Mouse (Mus musculus) ES-Bruce4 (cell line): ENCODE data around the gene Csnk2a2. TPM values are rescaled to one million over a fixed set of nuclear protein-coding genes. Genes with fewer than 3 reads are reported as not detected.

Experiments
- H3K27ac ChIP-seq: 2 replicates; pipeline ENCODE4 v1.5.1; 2012; ENCODE audit warnings: low read length, inconsistent platforms; ENCODE audit not compliant: insufficient read depth
- H3K27me3 ChIP-seq: 2 replicates; pipeline ENCODE4 v1.6.1; 2012; ENCODE audit warnings: mild to moderate bottlenecking, low read length, inconsistent platforms; ENCODE audit not compliant: control insufficient read depth, poor library complexity, insufficient read depth, severe bottlenecking
- H3K36me3 ChIP-seq: 2 replicates; pipeline ENCODE4 v1.6.1; 2012; ENCODE audit warnings: inconsistent platforms, mild to moderate bottlenecking, low read length, moderate library complexity; ENCODE audit not compliant: control insufficient read depth, poor library complexity, insufficient read depth, severe bottlenecking
- H3K4me1 ChIP-seq: one replicate; pipeline ENCODE4 v1.8.1; 2011; ENCODE audit warnings: low read length; ENCODE audit not compliant: control insufficient read depth, insufficient read depth
- H3K4me3 ChIP-seq: 2 replicates; pipeline ENCODE4 v1.5.1; 2011; ENCODE audit warnings: low read depth, mild to moderate bottlenecking, low read length
- H3K9ac ChIP-seq: 2 replicates; pipeline ENCODE4 v1.6.1; 2012; ENCODE audit warnings: low read depth, mild to moderate bottlenecking, inconsistent platforms; ENCODE audit not compliant: poor library complexity, severe bottlenecking
- H3K9me3 ChIP-seq: replicated peaks from 2 replicates; pipeline ENCODE4 v1.6.1; 2012; ENCODE audit warnings: mild to moderate bottlenecking, low read length, inconsistent platforms; ENCODE audit not compliant: control insufficient read depth, poor library complexity, insufficient read depth, severe bottlenecking
- CTCF ChIP-seq: IDR thresholded peaks from one replicate; pipeline ENCODE4 v1.8.1; 2011; ENCODE audit warnings: low read depth, low read length
- EP300 ChIP-seq: IDR thresholded peaks from 2 replicates; pipeline ENCODE4 v1.6.1; 2011; ENCODE audit warnings: low read depth, low read length; ENCODE audit not compliant: insufficient read depth
- POLR2A ChIP-seq: IDR thresholded peaks from one replicate; pipeline ENCODE4 v1.8.1; 2011; ENCODE audit warnings: low read length; ENCODE audit not compliant: insufficient read depth
- polyA plus RNA-seq: library from polyadenylated mRNA; stranded (reverse); fragments of >200 nt; gene quantifications from 2 replicates; pipeline ENCODE4 v1.2.4, GENCODE M21; 2011; ENCODE audit warnings: low read depth; ENCODE audit not compliant: missing spikeins, insufficient read depth, insufficient read length

Gene Csnk2a2
- polyA plus RNA-seq, 1 experiment = 236 TPM

DNA sequence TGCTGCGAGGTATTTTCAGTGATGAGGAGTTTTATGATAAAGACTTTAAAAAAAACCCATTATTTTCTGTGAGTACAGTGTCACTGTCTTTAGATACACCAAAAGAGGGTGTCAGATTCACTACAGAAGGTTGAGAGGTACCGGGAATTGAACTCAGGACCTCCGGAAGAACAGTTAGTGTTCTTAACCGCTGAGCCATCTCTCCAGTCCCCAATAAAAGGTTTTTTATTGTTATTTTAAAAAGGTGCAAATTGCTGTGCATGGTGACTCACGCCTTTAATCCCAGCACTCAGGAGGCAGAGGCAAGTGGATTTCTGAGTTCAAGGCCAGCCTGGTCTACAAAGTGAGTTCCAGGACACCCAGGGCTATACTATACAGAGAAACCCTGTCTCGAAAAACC, 5.6 kb upstream of the Csnk2a2 start:
- no peak overlapping the region for H3K4me3 ChIP-seq
- H3K9ac ChIP-seq = no peak overlapping the region
- H3K27ac ChIP-seq = no peak overlapping the region
- H3K4me1 ChIP-seq = no peaks in the 10 kb centered on the region
- no peaks in the 10 kb centered on the region for H3K36me3 ChIP-seq
- H3K27me3 ChIP-seq = no peaks in the 10 kb centered on the region
- H3K9me3 ChIP-seq = no peaks in the 10 kb centered on the region
- TF ChIP-seq EP300 (no peak), CTCF (no peak), POLR2A (no peak)

DNA sequence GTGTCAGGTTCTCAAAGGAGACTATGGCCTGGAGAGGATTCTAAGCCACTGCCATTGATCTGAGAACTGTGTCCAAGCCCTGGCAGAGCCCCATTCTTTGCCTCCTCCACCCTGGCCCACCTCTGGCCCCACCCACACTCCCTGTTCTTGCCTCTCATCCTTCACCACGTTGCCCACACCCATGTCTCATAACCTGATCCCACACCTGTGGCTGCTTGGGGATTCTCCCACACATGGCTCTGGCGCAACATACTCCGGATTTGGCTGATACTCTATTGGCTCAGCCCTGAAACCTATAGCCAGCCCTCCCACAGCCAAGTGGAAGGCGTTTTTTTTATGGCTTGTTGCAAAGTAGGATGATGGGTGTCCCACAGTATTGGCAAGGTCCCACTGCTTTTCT, 2.2 kb upstream of the Csnk2a2 start:
- Histone ChIP-seq H3K27me3 (no peaks in the 10 kb centered on the region), H3K9me3 (no peaks in the 10 kb centered on the region), H3K4me1 (no peaks in the 10 kb centered on the region), H3K36me3 (peaks cover 4% of the 10 kb centered on the region), H3K9ac (no peak overlapping the region), H3K4me3 (no peak overlapping the region), H3K27ac (no peak overlapping the region)
- TF ChIP-seq CTCF (no peak), EP300 (no peak), POLR2A (no peak)

DNA sequence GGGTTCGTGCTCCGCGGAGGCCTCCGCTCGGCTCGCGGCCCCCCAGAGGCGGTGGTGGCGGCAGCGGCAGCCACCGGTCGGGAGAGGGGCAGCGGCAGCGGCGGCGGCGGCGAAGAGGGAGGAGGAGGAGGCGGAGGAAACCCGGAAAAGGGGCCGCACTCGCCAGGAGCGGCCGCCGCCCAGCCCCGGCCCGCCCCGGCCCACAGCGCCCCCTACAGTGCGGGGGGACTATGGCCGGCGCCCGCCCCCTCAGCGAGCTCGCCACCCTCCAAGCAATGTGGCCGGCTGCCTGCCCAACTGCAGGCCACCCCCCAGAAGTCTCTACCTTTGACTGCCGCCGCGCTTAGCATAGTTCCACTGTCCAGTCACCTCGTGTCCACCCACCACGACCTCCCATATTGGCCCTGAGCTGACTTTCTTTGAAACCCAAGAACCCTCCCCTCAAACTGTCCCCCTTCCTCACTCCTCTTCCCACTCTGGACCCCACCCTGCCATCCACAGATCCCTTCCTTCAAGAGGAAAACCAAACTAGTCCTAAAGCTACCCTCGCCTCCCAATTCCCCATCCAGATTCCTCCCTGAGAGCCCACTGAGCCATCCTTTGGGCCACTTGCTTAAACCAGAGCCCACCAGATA, 1.0 kb downstream of the Csnk2a2 start:
- H3K4me1 ChIP-seq = no peaks in the 10 kb centered on the region
- peaks cover 37% of the 10 kb centered on the region for H3K36me3 ChIP-seq
- no peak overlapping the region for H3K27ac ChIP-seq
- no peaks in the 10 kb centered on the region for H3K9me3 ChIP-seq
- TF ChIP-seq POLR2A (no peak), CTCF (peak; percentile 43)
- H3K9ac ChIP-seq = peak overlapping the region; percentile 99
- H3K4me3 ChIP-seq = peak overlapping the region; percentile 74
- no peaks in the 10 kb centered on the region for H3K27me3 ChIP-seq

DNA sequence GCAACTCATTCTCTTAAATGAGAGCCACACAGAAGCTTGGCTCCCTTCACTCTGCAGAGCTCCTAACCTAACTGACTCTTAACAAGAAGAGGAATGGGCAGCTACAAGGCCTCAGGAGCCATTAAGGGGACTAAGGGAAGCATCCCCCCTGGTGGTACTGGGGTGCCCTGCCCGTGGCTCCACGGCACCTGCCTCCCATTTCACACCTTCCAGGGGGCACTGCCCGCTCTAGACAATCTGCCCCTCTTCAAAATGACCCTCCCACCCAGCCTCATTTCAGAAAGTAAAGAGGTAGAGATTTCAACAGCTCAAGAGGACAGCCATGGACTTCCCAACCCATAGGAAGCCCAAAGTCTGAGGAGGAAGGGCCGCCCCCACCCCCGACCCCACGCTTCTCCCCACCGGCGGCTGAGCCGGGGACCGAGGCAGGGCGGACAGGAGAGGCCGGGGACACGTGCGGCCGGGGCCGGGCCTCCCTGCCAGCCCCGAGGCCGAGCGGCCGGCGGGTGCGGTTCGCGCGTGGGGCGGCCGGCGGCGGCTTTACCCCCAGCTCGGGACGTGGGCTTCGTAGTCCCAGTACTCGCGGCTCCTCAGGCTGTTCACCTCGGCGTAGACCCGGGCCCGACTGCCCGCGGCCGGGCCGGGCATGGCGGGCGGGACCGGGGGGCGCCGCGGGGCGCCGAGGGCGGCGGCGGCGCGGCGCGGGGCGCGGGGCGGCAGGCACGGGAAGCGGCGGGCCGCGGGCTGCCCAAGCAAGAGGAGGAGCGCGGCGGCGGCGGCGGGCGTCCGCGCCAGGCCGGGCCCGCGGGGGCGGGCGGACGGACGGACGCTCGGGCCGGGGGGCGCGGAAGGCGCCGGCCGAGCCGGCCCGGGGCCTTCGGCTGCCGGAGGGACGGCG, 1.8 kb downstream of the Csnk2a2 start:
- H3K27ac ChIP-seq = no peak overlapping the region
- H3K36me3 ChIP-seq = peaks cover 44% of the 10 kb centered on the region
- H3K27me3 ChIP-seq = no peaks in the 10 kb centered on the region
- no peaks in the 10 kb centered on the region for H3K4me1 ChIP-seq
- no peaks in the 10 kb centered on the region for H3K9me3 ChIP-seq
- H3K9ac ChIP-seq = peak overlapping the region; percentile 99
- no peak for TF ChIP-seq EP300
- no peak for TF ChIP-seq POLR2A
- no peak for TF ChIP-seq CTCF
- H3K4me3 ChIP-seq = peak overlapping the region; percentile 74

DNA sequence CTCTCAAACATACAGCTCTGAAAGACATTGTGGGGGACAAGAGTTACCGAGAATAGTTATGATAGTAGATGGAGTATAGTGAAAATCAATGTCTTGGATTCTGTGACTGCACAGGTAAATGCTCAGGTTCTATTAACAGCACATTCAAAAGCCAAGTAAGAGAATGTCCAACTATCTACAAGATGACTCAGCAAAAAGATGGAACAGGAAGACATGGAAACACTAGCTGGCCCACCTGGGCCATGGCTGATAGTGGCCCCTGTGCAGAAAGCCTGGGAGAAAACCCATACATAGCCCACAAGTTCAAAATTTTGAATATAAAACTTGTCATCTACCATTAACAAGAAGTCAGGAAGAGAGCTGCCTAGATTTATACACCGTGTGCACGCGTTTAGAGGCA, 19.8 kb downstream of the Csnk2a2 start:
- Histone ChIP-seq H3K4me3 (no peak overlapping the region), H3K27me3 (no peaks in the 10 kb centered on the region), H3K27ac (no peak overlapping the region), H3K36me3 (peaks cover 88% of the 10 kb centered on the region), H3K4me1 (no peaks in the 10 kb centered on the region), H3K9ac (no peak overlapping the region), H3K9me3 (no peaks in the 10 kb centered on the region; the same call in 1 of the 2 replicates)
- TF ChIP-seq POLR2A (no peak), CTCF (no peak), EP300 (no peak)

DNA sequence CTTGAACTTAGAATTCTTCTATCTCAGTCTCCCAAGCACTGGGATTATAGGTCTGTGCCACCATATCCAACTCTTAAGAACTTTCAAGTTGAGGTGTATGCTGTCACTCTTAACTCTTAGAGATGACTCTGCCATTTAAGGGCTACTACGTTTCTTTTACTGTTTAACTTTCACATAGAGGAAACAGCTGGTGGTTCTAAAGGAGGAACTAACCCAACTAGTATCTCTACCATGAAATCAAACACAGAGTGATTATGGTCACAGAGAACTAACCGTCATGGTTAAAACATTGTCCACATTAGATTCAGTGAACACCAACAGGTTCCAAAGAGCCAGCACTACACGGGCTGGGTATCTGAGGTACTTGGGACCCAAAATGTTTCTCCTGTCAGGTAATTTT, 20.8 kb downstream of the Csnk2a2 start:
- Histone ChIP-seq H3K9ac (no peak overlapping the region), H3K27ac (no peak overlapping the region; the same call in 1 of the 2 replicates), H3K27me3 (no peaks in the 10 kb centered on the region), H3K36me3 (peaks cover 89% of the 10 kb centered on the region), H3K4me1 (no peaks in the 10 kb centered on the region), H3K4me3 (no peak overlapping the region), H3K9me3 (no peaks in the 10 kb centered on the region; the same call in 1 of the 2 replicates)
- TF ChIP-seq EP300 = no peak
- TF ChIP-seq POLR2A = no peak
- no peak for TF ChIP-seq CTCF
